Mouse (Mus musculus) splenic B cell, adult 2 months (primary cell): ENCODE data around the gene Wdr4.
"Not testable (repeated sequence)": the region's sequence is repeated elsewhere in the genome, so short reads cannot be mapped to it uniquely, and the experiment has no call there.

Experiments used
- DNase-seq: peaks from one replicate; pipeline ENCODE4 v3.0.0-alpha.2; 2011; ENCODE audit warnings: low read depth, low spot score
- H3K27me3 ChIP-seq: 2 replicates; pipeline ENCODE4 v1.6.1; 2012; ENCODE audit warnings: mild to moderate bottlenecking, low read length, moderate library complexity, mixed read lengths; ENCODE audit not compliant: control insufficient read depth, poor library complexity, insufficient read depth, severe bottlenecking
- H3K36me3 ChIP-seq: 2 replicates; pipeline ENCODE4 v1.6.1; 2012; ENCODE audit warnings: mild to moderate bottlenecking, low read length, moderate library complexity, mixed read lengths; ENCODE audit not compliant: control insufficient read depth, poor library complexity, insufficient read depth, severe bottlenecking

The Wdr4 gene

GRCm38 (mm10) chr17:31519946-31520838 lies at the start of gene Wdr4, which contains the start of gene Ndufv3:
Wdr4 (minus strand) TSS chr17:31519980.
Ndufv3 (plus strand) TSS chr17:31520115.
- DNase-seq: peak; percentile 100
- no peaks in the 10 kb centered on the region for H3K27me3 ChIP-seq
- peaks cover 2% of the 10 kb centered on the region; the same call in 1 of the 2 replicates for H3K36me3 ChIP-seq

- H3K27me3 ChIP-seq: peaks cover 2% of the 10 kb centered on the region; the same call in 1 of the 2 replicates
Measured at GRCm38 (mm10) chr17:31566276-31566675, 46.5 kb upstream of the Wdr4 start.

GRCm38 (mm10) chr17:31565141-31566056 lies 45.6 kb upstream of the Wdr4 start:
- Histone ChIP-seq H3K27me3 (peaks cover 2% of the 10 kb centered on the region; the same call in 1 of the 2 replicates), H3K36me3 (no peaks in the 10 kb centered on the region)
- DNase-seq: peak; percentile 71

More at GRCm38 (mm10) chr17:31566276-31566675, 46.5 kb upstream of the Wdr4 start:
- H3K36me3 ChIP-seq: no peaks in the 10 kb centered on the region
- DNase-seq: no peak

GRCm38 (mm10) chr17:31564858-31565140 lies 45.0 kb upstream of the Wdr4 start:
- Histone ChIP-seq H3K36me3 (no peaks in the 10 kb centered on the region), H3K27me3 (no peaks in the 10 kb centered on the region)
- DNase-seq: no peak

GRCm38 (mm10) chr17:31564015-31564857 lies 44.5 kb upstream of the Wdr4 start, which contains the start of gene Pknox1:
Pknox1 (plus strand) TSS chr17:31564734.
- peak; percentile 100 for DNase-seq
- H3K27me3 ChIP-seq: no peaks in the 10 kb centered on the region
- H3K36me3 ChIP-seq: no peaks in the 10 kb centered on the region

GRCm38 (mm10) chr17:31563632-31564014 lies 43.8 kb upstream of the Wdr4 start:
- Histone ChIP-seq H3K36me3 (no peaks in the 10 kb centered on the region), H3K27me3 (no peaks in the 10 kb centered on the region)
- DNase-seq: no peak

- Histone ChIP-seq H3K36me3 (no peaks in the 10 kb centered on the region), H3K27me3 (no peaks in the 10 kb centered on the region)
- DNase-seq: no peak
Measured at GRCm38 (mm10) chr17:31559021-31559789, 39.4 kb upstream of the Wdr4 start.

GRCm38 (mm10) chr17:31557947-31558542 lies 38.3 kb upstream of the Wdr4 start:
- no peak for DNase-seq
- H3K27me3 ChIP-seq: no peaks in the 10 kb centered on the region

GRCm38 (mm10) chr17:31557124-31557880 lies 37.5 kb upstream of the Wdr4 start:
- Histone ChIP-seq H3K36me3 (no peaks in the 10 kb centered on the region), H3K27me3 (no peaks in the 10 kb centered on the region)
- DNase-seq: no peak

More at GRCm38 (mm10) chr17:31557947-31558542, 38.3 kb upstream of the Wdr4 start:
- no peaks in the 10 kb centered on the region for H3K36me3 ChIP-seq

GRCm38 (mm10) chr17:31556253-31556652 lies 36.5 kb upstream of the Wdr4 start:
- DNase-seq: no peak
- Histone ChIP-seq H3K27me3 (no peaks in the 10 kb centered on the region), H3K36me3 (no peaks in the 10 kb centered on the region)

GRCm38 (mm10) chr17:31552601-31553000 lies 32.8 kb upstream of the Wdr4 start:
- H3K36me3 ChIP-seq, DNase-seq, H3K27me3 ChIP-seq: not testable (repeated sequence)

- H3K36me3 ChIP-seq: no peaks in the 10 kb centered on the region
- no peak for DNase-seq
- H3K27me3 ChIP-seq: no peaks in the 10 kb centered on the region
Measured at GRCm38 (mm10) chr17:31549389-31549788, 29.6 kb upstream of the Wdr4 start.

- H3K36me3 ChIP-seq: no peaks in the 10 kb centered on the region
Measured at GRCm38 (mm10) chr17:31547974-31548373, 28.2 kb upstream of the Wdr4 start.

More at GRCm38 (mm10) chr17:31547974-31548373, 28.2 kb upstream of the Wdr4 start:
- no peaks in the 10 kb centered on the region for H3K27me3 ChIP-seq
- no peak for DNase-seq
